Mouse (Mus musculus): ENCODE measurements around the gene Edem2. TPM values are rescaled to one million over a fixed set of nuclear protein-coding genes. Genes with fewer than 3 reads are reported as not detected.
"Not testable (repeated sequence)": the region's sequence is repeated elsewhere in the genome, so short reads cannot be mapped to it uniquely, and the experiment has no call there.

Edem2 gene
- polyA plus RNA-seq, 3 experiments from 2014 or later, result 38.5 to 41.2 (median 39.8) TPM

DNA sequence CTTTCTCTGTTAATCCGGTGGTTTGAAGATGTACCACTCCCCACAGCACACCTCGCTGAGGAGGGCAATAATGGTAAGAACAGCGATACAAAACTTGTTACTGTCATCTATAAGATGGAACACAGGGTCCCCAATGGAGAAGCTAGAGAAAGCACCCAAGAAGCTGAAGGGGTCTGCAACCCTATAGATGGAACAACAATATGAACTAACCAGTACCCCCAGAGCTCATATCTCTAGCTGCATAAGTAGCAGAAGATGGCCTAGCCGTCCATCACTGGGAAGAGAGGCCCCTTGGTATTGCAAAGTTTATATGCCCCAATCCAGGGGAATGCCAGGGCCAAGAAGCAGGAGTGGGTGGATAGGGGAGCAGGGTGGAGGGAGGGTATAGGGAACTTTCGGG lies 6.5 kb upstream of the Edem2 start, which contains the start of gene Gm17581:
Gene Gm17581 (minus strand): TSS at position 101 of the 400 bp plus-strand sequence.
- not testable (repeated sequence) for ATAC-seq

GRCm38 (mm10) chr2:155735080-155735479 lies 5.8 kb upstream of the Edem2 start:
- ATAC-seq, result no peak

DNA sequence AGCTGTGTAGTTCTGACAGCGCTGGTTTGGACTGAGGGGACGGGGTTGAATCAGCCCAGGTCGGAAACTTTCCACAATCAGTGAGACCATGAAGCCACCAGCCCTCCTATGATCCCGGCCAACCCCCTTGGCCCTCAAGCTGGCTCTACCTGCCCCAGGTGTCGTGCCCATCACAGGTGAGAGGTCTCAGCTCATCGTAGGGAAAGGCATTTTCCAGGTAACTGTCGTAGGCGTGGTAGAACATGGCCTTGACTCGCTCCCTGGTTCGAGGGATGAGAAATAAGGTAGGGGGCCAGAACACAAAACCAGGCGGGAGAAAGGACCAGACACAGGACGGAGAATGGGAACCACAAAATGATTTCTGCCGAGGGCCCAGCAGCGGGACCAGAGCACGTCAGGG lies 533 bp downstream of the Edem2 start:
- ATAC-seq, result no peak

DNA sequence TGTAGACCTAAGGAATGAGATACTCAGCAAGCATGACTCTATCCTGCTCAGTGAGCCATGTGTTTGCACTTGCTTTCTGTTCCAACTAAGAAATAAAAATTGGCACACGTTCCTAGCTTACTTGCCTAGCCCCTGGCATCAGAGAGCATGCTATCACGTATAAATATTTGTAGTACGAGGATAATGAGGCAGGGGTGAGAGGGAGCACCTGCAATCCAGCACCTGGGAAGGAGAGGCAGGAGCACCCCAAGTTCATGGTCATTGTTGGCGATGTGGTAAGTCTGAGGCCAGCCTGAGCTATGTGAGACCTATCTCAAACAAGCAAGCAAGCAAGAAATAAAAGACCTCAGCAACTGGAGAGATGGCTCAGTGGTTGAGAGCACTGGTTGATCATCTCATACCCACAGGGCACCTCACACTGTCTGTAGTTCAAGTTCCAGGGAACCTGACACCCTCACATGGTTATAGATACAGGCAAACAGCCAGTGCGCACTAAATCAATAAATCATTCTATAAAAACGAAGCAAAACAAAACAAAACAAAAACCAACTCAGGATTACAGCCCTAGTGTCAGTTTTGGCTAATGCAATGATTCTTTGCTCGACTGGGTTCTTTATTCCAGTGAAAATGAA lies 1.4 kb downstream of the Edem2 start:
- ATAC-seq, result no peak

- no peak for ATAC-seq
These were observed 3.0 kb downstream of the Edem2 start for GRCm38 (mm10) chr2:155726302-155726701.

DNA sequence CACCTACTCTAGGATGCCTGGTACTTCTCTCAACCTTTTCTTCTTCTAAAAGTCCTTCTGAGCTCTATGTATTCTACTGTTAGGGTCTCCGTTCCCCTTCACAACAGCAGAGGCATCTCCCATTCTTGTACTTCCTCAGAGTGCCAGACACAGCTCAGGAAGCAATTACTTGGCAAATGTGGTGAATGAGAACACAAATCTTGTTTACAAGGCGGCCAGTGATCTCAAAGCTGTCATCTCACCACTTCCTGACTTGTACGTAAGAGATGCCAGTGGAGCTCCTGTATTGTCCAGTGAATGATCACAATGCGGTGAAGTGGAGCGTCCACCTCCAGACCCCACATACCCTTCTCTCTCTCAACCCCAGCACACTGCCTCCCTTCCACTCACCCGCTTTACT lies 4.7 kb downstream of the Edem2 start:
- no peak for ATAC-seq

GRCm38 (mm10) chr2:155724036-155724435 lies 5.2 kb downstream of the Edem2 start:
- ATAC-seq, result no peak

DNA sequence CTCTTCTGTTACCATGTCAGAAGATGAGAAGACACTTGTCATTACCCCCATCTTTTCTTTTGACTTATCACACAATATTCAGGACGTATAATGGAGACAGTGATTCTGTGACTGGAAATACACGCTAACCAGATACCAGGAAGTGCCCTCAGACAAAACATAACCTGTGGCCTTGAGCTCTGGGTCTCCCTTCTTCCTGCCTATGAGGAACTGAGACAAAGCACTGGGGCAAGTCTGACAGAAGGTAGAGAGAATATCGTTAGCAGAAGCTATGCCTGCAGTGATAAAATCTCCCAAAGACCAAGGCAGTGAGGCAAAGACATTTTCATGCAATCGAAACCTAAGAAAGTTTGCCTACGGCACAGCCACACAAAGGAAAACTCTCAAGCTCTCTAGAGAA lies 8.7 kb downstream of the Edem2 start:
- no peak for ATAC-seq

DNA sequence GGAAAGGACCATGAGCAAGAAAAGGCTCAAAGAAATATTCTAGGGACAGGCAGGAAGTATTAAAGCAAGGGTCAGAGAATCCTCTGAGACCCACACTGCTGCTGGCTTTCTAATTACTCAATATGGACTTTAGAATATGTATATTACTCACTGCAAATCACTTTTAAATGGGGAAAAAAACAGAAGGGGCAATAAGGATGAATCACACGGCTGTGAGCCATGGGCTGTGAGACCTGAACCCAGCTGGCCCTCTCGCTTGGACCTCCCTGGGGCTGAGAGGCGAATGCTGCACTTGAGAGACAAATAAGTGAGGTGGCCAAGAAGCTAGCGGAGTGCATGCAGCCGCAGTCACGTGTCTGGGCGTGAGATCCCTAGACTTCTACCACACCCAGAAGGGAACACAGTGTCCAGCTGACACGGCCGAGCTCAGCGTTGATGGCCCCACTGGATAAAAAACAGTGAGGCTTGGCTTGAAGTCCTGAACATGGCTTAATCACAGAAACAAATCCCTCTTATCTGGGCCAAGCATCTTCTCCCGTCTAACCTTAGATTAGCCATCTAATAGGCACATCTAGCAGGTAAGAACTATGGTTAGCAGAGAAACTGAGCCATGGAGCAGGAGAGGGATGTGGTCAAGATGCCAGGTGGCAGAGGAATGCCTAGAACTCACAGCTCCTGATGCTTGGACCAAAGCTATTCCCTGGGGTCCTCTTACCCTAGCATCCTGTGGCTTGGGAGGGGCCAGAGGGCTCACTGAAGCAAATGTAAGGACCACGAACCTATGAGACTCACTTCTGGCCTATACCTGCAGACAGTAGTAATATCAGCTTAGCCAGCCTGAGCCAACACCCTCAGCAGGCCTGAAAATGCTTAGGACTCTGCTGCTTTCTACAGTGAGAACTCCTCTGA lies 11.9 kb downstream of the Edem2 start:
- ATAC-seq, result no peak

GRCm38 (mm10) chr2:155710557-155710956 lies 18.7 kb downstream of the Edem2 start:
- ATAC-seq, result no peak

DNA sequence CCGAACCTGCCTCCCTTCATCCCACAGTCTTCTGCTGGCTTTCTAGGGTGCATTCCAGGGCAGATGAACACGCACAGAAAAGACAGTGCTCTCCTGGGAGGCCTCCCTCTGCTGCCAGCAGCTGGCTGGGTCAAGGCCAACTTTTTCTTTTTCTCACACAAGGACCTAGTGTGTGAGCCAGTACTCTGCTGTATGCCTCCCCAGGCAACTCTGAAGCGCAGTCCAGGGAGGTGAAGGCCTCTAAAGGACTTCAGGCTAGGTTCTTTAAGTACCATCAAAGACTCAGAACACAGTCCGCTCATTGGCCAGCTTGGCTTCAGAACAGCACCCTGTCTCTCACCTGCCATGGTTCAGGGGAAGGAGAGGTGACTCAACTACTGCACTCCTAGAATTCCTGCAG lies 22.0 kb downstream of the Edem2 start:
- no peak for ATAC-seq

GRCm38 (mm10) chr2:155703630-155704029 lies 25.6 kb downstream of the Edem2 start:
- no peak for ATAC-seq

DNA sequence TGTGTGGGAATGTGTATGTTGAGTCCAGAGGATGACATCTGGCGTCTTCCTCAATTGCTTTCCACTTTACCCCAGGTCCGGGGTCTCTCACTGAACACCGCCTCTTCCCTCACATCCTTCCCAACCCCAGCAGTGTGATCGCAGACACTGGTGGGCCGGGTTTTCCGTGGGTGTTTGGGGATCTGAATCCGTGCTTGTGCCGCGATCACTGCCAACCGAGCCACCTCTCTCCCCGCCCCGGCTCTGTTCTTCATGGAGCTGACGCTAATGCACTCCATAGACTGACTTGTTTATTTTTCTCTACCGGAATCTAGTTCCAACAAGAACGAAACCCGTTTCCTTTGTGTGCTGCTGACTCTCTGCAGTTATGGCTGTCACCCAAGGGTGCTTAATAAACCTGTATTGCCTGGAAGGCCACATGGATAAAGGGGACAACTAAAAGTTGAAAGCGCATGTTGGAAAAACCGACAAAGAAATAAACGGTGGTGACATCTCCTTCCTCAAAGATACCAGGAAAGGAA lies 27.8 kb downstream of the Edem2 start:
- ATAC-seq, result no peak

DNA sequence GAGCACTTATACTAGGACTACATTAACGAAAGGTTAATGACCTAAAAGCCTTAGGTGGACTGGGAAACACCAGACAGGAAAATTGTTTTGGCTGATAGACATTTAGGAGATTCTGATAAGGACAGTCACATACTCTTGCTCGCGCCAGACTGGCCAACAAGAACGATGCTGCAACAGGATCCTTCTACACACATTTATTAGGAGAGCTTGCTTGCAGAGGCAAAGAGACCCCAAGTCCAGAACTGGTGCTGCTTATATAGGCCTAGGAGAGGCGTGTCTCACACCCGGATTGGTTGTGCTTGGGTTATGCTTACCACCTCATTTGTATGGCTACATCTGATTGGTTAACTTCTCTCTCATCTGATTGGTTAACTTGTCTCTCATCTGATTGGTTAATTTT lies 30.8 kb downstream of the Edem2 start:
- ATAC-seq, result not testable (repeated sequence)

GRCm38 (mm10) chr2:155696851-155697250 lies 32.4 kb downstream of the Edem2 start:
- ATAC-seq, result no peak

DNA sequence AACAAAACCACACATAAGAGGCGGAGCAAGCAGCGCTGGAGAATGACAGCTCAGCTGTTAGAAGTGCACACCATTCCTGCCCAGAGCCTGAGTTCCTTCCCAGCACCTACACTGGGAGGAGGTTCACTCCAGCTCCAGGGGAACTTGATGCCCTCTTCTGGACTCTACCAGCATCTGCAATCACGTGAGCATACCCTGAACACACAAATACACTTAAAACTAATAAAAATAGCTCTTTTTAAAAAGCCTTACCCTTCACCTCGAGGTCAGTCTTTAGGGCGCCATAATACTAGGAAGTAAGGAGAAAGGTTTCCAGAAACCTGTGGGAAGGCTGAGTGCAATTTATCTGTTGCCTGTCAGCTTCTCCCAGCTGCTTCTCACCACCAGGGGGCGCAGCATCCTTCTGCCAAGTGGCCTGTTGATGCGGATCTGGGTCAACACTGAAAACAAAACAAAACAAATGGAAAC lies 33.1 kb downstream of the Edem2 start:
- peak; percentile 29 for ATAC-seq

DNA sequence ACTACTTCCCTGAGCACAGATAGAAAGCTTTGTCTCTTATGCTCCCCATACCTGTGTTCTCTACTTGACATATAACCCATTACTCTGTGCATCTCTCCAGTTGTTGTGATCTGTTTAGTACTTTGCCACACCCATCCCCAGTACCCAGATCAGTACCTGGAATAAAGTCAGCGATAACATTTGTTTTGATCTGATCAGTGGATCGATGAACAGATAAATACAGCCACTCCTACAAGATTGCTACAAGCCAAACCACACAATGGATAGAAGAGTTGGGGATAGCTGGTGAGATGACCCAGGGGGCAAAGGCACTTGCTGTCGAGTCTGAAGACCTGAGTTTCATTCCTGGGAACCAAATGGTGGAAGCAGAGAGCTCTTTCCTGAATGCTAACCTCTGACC lies 34.0 kb downstream of the Edem2 start:
- no peak for ATAC-seq

DNA sequence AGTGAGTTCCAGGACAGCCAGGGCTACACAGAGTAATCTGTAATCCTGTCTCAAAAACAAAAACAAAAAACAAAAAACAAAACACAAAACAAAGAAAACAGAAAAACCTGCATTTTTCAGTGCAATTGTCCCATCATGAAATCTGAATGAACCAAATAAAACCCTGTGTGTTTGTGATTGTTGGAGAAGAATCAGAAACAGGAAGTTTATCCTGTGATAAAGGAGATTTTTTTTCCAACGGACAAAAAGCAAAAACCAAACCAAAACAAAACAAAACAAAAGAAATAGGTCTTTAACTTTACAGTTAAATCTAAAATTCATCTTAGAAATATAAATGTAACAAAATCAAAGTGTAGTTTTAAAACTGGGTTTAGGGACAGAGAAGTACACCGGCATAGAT lies 34.7 kb downstream of the Edem2 start:
- no peak for ATAC-seq

DNA sequence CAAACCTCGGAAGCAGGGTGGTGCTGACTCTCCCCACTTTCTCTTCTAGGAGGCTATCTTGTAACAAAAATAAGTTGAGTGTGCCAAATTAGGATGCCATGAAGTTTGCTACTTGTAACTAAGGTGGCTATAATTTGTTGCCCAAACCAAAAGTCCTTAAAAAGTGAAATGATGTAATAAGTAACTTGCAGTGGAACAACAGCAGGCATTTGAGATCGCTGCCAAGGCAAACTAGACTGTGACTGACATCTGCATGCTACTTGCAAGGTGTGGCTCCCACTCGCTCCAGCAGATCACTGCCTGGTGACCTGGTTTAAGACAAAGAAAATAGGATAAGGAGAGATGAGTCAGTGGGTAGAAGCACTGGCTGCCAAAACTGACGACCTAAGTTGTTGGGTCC lies 36.1 kb downstream of the Edem2 start:
- no peak for ATAC-seq

GRCm38 (mm10) chr2:155691723-155692493 lies 37.4 kb downstream of the Edem2 start, which contains the start of gene Trpc4ap:
Gene Trpc4ap (minus strand): TSS chr2:155692384.
- ATAC-seq, result peak; percentile 96

- ATAC-seq, result no peak
These were observed 37.9 kb downstream of the Edem2 start for GRCm38 (mm10) chr2:155691336-155691722.

DNA sequence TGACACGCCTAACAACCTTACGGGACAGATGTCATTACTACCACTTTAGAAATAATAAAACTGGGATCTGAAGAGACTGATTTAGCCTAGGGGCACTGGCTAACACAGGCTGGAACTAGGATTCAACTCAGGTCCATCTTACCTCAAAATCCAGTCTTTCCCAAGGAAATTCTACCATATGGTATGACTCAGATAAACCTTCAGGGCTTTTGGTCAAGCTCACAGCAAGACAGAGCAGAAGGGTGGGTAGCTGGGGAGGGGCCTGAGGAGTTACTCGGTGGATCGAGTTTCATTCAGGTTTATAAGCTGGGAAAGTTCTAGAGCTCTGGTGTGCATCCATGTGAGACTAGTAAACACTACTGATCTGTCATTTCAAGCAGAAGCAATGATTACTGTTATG lies 40.1 kb downstream of the Edem2 start:
- ATAC-seq, result no peak

- no peak for ATAC-seq
These were observed 41.5 kb downstream of the Edem2 start for GRCm38 (mm10) chr2:155687746-155688145.
